Mouse (Mus musculus) heart, embryonic 10.5 days (tissue): ENCODE data around the gene Tmem266. TPM values are rescaled to one million over a fixed set of nuclear protein-coding genes. Genes with fewer than 3 reads are reported as not detected.

Source experiments
- DNase-seq: peaks from one replicate; pipeline ENCODE4 v3.0.0-alpha.2; 2017; ENCODE audit warnings: low spot score
- H3K27ac ChIP-seq: fragments of 300-500 bp; sonication (generic); 2 replicates; pipeline ENCODE4 v1.5.1; 2016; ENCODE audit warnings: mild to moderate bottlenecking
- H3K27me3 ChIP-seq: fragments of 300-500 bp; sonication (generic); 2 replicates; pipeline ENCODE4 v1.6.1; 2016; ENCODE audit warnings: mild to moderate bottlenecking; ENCODE audit not compliant: poor library complexity, insufficient read depth, severe bottlenecking
- H3K36me3 ChIP-seq: fragments of 300-500 bp; sonication (generic); 2 replicates; pipeline ENCODE4 v1.6.1; 2016; ENCODE audit warnings: mild to moderate bottlenecking, moderate library complexity
- H3K4me1 ChIP-seq: fragments of 300-500 bp; sonication (generic); 2 replicates; pipeline ENCODE4 v1.6.1; 2016; ENCODE audit warnings: mild to moderate bottlenecking
- H3K4me3 ChIP-seq: fragments of 300-500 bp; sonication (generic); 2 replicates; pipeline ENCODE4 v1.5.1; 2016; ENCODE audit warnings: mild to moderate bottlenecking, moderate library complexity
- H3K9me3 ChIP-seq: fragments of 300-500 bp; sonication (generic); 2 replicates; pipeline ENCODE4 v1.6.1; 2016; ENCODE audit warnings: mild to moderate bottlenecking, moderate library complexity
- WGBS: fragments of 180-500 bp; shearing (Covaris S2); methylation state at CpG from one replicate; pipeline ENCODE4 v1.1.7; 2016; 5-methylcytosine and 5-hydroxymethylcytosine counted together
- polyA plus RNA-seq: library from polyadenylated mRNA; unstranded; fragments of >200 nt; fragmentation: Nextera tagmentation; extraction: Ambion mirVana; gene quantifications from 2 replicates; pipeline ENCODE4 v1.2.1, GENCODE M21; 2016

Tmem266 gene
- polyA plus RNA-seq, 1 experiment from 2014 or later = 0.13 TPM

DNA sequence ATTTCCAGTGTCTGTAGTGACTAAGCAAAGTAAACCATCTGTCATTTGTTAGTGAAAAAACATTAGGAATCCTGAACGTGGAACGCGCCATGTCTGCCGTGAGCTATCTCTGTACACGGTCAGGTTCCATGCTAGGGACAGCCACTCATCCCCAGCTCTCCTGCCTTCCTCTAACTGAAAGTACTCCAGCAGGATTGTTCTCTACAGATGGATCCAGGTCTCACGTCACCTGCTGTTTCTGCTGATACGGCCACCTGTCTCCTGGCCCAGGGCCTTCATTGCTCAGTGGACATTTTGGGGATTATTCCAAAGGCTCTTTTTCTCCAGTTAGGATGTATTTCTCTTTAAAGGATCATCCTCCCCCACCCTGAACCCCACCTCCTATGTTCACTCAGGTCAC, 18.6 kb downstream of the Tmem266 start:
- WGBS = 87% methylated on average over 7 of the region's 7 CpGs
- no peaks in the 10 kb centered on the region for H3K4me1 ChIP-seq
- no peaks in the 10 kb centered on the region for H3K9me3 ChIP-seq
- peaks cover 4% of the 10 kb centered on the region; the same call in 1 of the 2 replicates for H3K27me3 ChIP-seq
- H3K27ac ChIP-seq = no peak overlapping the region
- H3K4me3 ChIP-seq = no peak overlapping the region
- no peaks in the 10 kb centered on the region for H3K36me3 ChIP-seq
- DNase-seq = no peak

DNA sequence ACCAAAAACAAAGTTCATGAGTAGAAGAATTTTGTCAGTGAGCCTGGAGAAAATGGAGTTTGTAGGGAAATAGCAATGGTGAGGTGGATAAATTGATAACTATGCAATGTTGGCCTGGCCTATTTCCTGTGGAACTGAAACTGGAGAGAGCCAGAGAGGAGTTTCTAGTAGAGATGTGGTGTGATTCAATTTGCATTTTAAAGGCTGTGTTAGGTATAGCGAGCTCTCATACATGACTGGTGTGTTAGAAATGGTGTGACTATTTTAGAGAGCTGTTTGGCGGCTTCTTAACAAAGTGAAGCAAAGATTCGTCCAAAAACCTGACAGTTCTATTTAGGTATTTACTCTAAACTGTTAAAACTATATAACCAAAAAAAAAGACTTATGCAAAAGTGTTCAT, 22.0 kb downstream of the Tmem266 start:
- peaks cover 4% of the 10 kb centered on the region; the same call in 1 of the 2 replicates for H3K27me3 ChIP-seq
- no peak overlapping the region for H3K27ac ChIP-seq
- no peaks in the 10 kb centered on the region for H3K36me3 ChIP-seq
- no peaks in the 10 kb centered on the region for H3K9me3 ChIP-seq
- WGBS = 77% methylated on average over 3 of the region's 3 CpGs
- H3K4me1 ChIP-seq = no peaks in the 10 kb centered on the region
- H3K4me3 ChIP-seq = no peak overlapping the region
- DNase-seq = no peak

DNA sequence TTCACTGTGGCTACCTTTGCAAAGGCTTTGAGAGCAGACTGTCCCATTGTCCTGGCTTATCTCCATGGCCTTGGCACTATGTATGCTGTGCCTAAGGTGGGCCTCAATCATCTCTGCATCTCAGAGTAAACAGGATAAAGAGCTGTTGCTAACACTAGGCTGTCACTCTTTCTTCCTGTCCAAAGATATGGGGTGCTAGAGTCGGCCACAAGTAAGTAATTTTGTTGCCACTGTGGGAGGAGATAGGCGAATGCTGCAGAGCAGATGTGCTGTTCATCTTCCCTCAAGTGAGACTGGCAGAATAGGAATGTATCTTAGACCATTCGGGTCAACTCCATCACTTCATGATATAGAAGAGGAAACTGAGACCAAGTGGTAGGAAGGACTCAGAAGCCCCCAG, 28.0 kb downstream of the Tmem266 start:
- DNase-seq = no peak
- WGBS = 66% methylated on average over 3 of the region's 3 CpGs
- Histone ChIP-seq H3K9me3 (no peaks in the 10 kb centered on the region), H3K36me3 (no peaks in the 10 kb centered on the region), H3K4me1 (no peaks in the 10 kb centered on the region), H3K4me3 (no peak overlapping the region), H3K27me3 (no peaks in the 10 kb centered on the region), H3K27ac (no peak overlapping the region)

DNA sequence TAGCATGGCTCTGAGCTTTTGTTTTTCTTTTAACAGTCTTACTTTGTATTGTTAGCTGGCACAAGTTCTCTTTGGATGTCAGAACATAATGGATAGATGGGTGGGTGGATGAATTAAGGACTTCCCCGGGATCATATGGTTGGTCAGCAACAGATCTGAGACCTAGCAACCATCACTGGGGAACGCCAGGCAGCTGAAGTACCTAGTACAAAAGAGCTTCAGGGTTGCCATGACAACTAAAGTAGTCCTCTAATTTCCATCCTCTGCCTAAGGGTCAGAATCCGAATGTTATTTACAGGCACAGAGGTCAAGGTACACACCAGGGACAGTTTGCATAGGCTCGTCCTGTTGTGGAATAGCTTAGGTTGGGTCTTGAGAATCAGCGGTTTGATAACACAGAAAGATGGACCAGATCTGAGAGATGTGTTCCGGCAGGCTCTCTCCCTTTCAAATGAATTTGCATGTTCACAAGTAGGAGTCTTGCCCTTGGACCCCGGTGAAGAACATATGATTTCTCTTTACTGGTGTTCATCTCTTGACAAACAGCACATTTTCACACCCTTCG, 28.6 kb downstream of the Tmem266 start:
- H3K9me3 ChIP-seq = no peaks in the 10 kb centered on the region

DNA sequence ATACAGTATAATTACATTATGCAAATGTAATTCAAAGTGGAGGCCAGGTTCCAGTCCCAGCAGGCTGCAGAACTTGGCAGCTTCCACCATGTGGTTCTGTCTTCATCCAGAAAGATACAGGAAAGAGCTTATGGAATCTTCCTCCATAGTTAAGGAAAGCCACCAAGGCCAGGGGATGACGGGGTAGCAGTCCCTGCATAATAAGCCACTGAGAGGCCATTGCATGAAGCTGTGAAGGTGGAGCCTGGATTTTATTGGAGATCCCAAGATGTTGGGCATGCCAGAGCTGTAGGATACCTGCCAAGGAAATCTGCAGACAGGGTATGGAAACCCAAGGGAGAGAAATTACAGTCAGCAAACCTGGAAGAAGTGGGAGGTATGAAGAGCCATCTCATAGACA, 30.5 kb downstream of the Tmem266 start:
- 67% methylated on average over 1 of the region's 1 CpGs for WGBS
- Histone ChIP-seq H3K4me3 (no peak overlapping the region), H3K4me1 (no peaks in the 10 kb centered on the region), H3K27ac (no peak overlapping the region), H3K9me3 (no peaks in the 10 kb centered on the region), H3K36me3 (no peaks in the 10 kb centered on the region), H3K27me3 (no peaks in the 10 kb centered on the region)
- no peak for DNase-seq

More for the DNA sequence above, 28.6 kb downstream of the Tmem266 start:
- Histone ChIP-seq H3K4me3 (no peak overlapping the region), H3K36me3 (no peaks in the 10 kb centered on the region), H3K27ac (no peak overlapping the region), H3K4me1 (no peaks in the 10 kb centered on the region), H3K27me3 (no peaks in the 10 kb centered on the region)
- WGBS = 72% methylated on average over 8 of the region's 8 CpGs
- DNase-seq = no peak

DNA sequence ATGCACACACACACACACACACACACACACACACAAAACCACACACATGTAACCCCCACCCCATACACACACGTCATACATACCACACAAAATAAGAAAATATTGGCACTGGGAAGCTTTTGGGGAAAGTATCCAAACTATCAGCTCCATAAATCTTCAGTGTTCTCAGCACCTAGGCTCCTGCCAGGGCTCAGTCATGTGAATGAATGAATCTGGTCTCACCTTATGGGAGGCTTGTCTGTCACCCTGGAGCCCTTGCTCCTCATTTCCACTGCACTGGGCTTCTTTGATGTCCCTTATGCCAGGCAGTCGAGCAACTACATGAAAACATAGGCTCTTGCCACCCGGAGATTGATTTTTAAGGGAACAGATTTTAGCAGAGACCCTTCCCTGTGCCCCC, 33.7 kb downstream of the Tmem266 start:
- Histone ChIP-seq H3K27ac (no peak overlapping the region), H3K4me3 (no peak overlapping the region), H3K27me3 (no peaks in the 10 kb centered on the region), H3K36me3 (no peaks in the 10 kb centered on the region), H3K4me1 (peaks cover 3% of the 10 kb centered on the region; the same call in 1 of the 2 replicates), H3K9me3 (no peaks in the 10 kb centered on the region)
- DNase-seq = no peak
- WGBS = 70% methylated on average over 3 of the region's 3 CpGs

DNA sequence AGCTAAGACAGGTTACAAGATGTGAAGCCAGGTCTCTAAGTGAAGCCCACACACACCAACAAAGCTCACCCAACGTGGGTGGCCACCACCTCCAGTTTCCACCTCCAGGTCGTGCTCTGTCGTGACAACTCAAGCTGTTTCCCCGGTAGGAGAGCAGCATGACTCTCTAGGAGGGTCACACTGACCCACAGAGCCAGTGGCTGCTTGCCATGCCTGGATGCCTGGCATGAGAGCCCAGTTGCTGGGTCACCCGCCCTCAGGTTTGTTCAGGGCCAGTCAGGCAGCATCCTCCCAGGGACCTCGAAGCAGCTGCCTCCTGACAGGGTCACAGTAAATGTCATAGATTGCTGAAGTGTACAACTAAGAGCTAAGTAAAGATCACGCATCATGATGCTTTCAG, 34.1 kb downstream of the Tmem266 start:
- Histone ChIP-seq H3K27me3 (no peaks in the 10 kb centered on the region), H3K4me3 (no peak overlapping the region), H3K27ac (no peak overlapping the region), H3K4me1 (peaks cover 6% of the 10 kb centered on the region; the same call in 1 of the 2 replicates), H3K9me3 (no peaks in the 10 kb centered on the region), H3K36me3 (no peaks in the 10 kb centered on the region)
- WGBS = 67% methylated on average over 7 of the region's 7 CpGs
- DNase-seq = no peak

DNA sequence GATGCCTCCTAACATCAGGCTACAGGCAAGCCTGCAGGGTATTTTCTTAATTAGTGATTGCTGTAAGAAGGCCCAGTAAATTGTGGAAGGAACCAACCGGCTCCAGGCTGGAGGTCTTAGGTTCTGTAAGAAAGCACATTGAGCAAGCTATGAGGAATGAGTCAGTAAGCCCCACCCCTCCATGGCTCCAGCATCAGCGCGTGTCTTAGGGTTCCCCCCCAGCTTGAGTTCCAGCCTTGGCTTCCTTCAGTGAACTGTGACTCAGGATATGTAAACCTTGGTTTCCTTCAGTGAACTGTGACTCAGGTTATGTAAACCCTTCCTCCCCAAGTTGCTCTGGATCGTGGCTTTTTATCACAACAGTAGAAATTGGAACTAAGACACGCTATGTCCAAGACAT, 35.3 kb downstream of the Tmem266 start:
- no peak overlapping the region for H3K27ac ChIP-seq
- no peak overlapping the region for H3K4me3 ChIP-seq
- 83% methylated on average over 5 of the region's 5 CpGs for WGBS
- no peak for DNase-seq
- no peaks in the 10 kb centered on the region for H3K36me3 ChIP-seq
- no peaks in the 10 kb centered on the region for H3K27me3 ChIP-seq
- H3K9me3 ChIP-seq = no peaks in the 10 kb centered on the region
- H3K4me1 ChIP-seq = peaks cover 6% of the 10 kb centered on the region; the same call in 1 of the 2 replicates

DNA sequence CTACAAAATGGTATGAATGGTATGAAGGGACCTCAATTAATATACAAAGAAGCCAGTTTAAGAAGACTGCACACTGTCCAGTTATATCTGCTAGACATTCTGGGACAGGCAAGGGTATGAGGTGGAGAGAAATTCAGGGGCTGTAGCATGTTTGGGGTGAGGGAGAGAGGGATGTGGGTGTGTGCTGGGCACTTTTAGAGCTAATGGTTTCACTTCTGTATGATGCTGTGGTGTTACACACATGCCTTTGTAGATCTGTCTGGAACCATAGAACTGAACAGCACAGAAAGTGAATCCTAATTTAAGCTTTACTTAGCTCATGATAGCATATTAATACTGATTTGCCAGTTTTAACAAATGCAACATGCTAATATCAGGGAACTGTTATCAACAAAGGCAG, 37.0 kb downstream of the Tmem266 start:
- H3K36me3 ChIP-seq = no peaks in the 10 kb centered on the region
- no peak for DNase-seq
- no peak overlapping the region for H3K4me3 ChIP-seq

DNA sequence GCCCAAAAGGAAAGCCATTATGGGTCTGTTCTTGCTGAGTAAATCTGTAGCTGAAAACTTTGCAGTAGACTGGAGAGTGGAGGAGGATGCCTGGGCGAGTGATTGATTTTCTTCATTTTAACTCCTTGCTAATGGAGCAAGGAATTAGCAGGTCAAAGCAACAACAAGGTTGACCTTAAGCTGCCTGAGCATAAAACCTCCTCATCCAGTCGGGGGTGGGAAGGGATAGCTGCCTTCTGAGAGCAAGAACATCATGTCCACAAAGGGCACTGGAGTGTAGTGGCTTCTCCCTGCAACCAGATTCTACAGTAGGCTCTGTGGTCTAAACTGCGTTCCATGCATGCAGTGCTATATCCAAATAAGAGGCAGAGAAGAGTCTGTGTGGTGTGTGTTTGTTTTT, 41.3 kb downstream of the Tmem266 start:
- H3K9me3 ChIP-seq = no peaks in the 10 kb centered on the region
- H3K36me3 ChIP-seq = no peaks in the 10 kb centered on the region
- peaks cover 6% of the 10 kb centered on the region; the same call in 1 of the 2 replicates for H3K4me1 ChIP-seq
- 48% methylated on average over 3 of the region's 3 CpGs for WGBS
- H3K4me3 ChIP-seq = no peak overlapping the region
- H3K27ac ChIP-seq = no peak overlapping the region
- no peaks in the 10 kb centered on the region for H3K27me3 ChIP-seq
- DNase-seq = no peak

More for the DNA sequence above, 37.0 kb downstream of the Tmem266 start:
- Histone ChIP-seq H3K27ac (no peak overlapping the region), H3K9me3 (no peaks in the 10 kb centered on the region), H3K27me3 (no peaks in the 10 kb centered on the region), H3K4me1 (peaks cover 6% of the 10 kb centered on the region; the same call in 1 of the 2 replicates)

DNA sequence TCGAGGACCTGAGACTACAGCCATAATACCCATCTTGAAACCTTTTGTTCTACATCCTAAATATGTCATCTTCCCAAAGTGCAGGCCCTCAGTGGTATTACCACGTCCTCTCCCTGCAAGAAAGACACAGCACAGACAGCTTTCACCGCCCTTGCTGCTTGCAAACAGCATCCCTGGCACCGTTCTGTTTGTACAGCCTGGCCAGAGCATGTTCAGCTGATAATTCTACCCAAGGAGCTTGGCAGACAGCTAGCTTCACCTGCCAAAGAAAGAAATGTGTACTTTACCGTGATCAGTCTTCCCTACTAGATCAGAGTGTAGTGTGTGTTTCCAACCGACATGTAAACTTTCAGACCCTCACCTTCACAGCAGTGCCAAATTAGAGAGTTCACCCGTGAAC, 45.2 kb downstream of the Tmem266 start:
- Histone ChIP-seq H3K36me3 (no peaks in the 10 kb centered on the region), H3K27ac (no peak overlapping the region), H3K4me1 (no peaks in the 10 kb centered on the region), H3K4me3 (no peak overlapping the region), H3K9me3 (no peaks in the 10 kb centered on the region), H3K27me3 (no peaks in the 10 kb centered on the region)
- no peak for DNase-seq
- 73% methylated on average over 7 of the region's 7 CpGs for WGBS

DNA sequence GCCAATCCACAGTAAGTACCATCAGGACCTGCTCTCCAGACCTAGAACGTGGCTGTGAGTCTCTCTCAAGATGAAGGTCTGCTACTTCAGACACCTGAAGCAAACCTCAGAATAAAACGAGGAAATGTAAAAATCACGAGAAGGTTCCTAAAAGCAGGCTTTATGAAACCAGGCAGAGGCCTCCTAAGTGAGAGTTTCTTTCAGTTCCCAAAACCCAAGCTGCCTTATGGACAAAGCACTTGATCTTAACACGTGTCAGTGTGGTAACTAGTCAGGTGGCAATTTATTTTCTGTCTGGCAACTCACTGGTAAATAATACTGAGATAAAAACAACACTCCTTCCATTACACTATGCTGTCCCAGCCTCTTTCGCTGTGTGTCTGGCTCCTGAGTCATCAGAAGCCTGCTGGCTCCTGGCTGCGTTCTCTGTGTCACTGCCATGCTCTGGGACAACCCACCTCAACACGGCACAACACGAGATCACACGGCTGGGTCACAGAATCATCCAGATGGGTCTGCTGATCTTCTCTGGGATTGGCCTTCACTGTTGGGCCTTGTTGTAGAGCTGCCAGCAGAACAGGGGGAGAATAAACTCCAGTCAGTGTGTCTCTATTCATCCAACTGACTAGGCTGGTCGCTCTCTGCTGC, 51.0 kb downstream of the Tmem266 start:
- WGBS = 86% methylated on average over 10 of the region's 10 CpGs
- Histone ChIP-seq H3K4me3 (no peak overlapping the region), H3K27ac (no peak overlapping the region), H3K4me1 (0 out of 2 replicates have a peak, but pooled peaks cover 3% of the 10 kb centered on the region), H3K36me3 (no peaks in the 10 kb centered on the region), H3K27me3 (0 out of 2 replicates have a peak, but pooled peaks cover 3% of the 10 kb centered on the region), H3K9me3 (no peaks in the 10 kb centered on the region)
- no peak for DNase-seq

DNA sequence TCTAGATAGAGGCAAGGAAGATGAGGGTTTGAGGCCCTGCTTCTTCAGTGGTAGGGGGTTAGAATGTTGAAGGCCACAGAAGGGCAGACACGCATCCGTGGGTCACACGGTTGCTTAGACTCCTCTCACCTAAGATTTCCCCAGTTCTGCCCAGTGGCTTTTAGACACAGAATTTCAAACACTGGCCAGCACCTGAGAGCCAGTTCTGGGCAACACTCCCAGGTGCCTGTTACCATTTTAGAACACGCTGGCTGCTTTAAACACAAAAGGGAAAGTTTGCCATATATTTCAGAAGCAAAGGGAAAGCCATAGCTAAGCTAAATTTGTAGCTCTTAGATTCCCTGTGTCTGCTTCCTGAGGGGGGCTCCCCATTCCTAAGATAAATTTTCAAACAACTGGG, 54.7 kb downstream of the Tmem266 start:
- Histone ChIP-seq H3K4me3 (no peak overlapping the region), H3K4me1 (0 out of 2 replicates have a peak, but pooled peaks cover 3% of the 10 kb centered on the region), H3K27ac (no peak overlapping the region), H3K36me3 (no peaks in the 10 kb centered on the region), H3K9me3 (no peaks in the 10 kb centered on the region), H3K27me3 (0 out of 2 replicates have a peak, but pooled peaks cover 3% of the 10 kb centered on the region)
- no peak for DNase-seq
- 89% methylated on average over 4 of the region's 4 CpGs for WGBS
